Mouse (Mus musculus): ENCODE results near the gene Neu3.

DNA sequence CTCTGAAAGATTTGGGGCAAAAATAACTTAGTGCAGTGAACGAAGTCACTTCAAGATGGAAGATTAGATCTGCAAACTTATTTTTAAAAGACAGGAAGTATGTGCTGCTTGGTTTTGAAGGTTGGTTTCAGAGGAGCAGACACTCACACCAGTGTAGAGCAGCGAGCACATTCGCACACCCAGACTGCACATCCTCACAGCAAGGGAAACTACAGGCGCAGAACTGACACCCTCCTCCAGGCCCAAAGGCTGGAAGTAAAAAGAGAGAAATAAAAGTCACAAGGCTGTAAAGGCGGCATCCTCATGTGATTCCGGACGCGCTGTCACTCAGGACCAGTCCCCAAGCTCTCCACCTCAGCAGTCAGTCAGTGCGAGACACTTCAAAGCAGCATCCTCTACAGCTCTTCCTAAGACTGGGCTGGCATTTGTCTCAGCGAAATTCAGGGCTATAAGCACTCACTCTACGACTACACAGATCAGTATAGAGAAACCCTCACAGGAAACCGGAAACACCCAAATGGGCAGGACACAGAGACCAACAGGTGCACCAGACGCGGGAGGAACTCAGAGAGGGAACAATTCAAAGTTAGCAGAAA, 28.1 kb upstream of the Neu3 start:
- TF ChIP-seq POLR2AphosphoS2 (IDR thresholded peaks at IDR 0.05; ENCODE audit: insufficient read length, low read depth) (no peak), E2F4 (IDR thresholded peaks at IDR 0.05; ENCODE audit: insufficient read depth) (no peak), MYOG (IDR thresholded peaks at IDR 0.05; ENCODE audit: control insufficient read depth in 1 of 3, insufficient read depth in 1 of 3, insufficient read length in 2 of 3, low read depth in 2 of 3) (no peak), MAX (IDR thresholded peaks at IDR 0.05; ENCODE audit: low read depth) (no peak), CEBPB (IDR thresholded peaks at IDR 0.05; ENCODE audit: insufficient read depth, poor library complexity, severe bottlenecking) (no peak), MYOD1 (IDR thresholded peaks at IDR 0.05; ENCODE audit: control insufficient read depth in 1 of 3, insufficient read length in 2 of 3, low read depth in 2 of 3) (no peak), POLR2A (IDR thresholded peaks at IDR 0.05; ENCODE audit: insufficient read length, low read depth) (no peak), USF1 (IDR thresholded peaks at IDR 0.05; ENCODE audit: low read depth) (no peak), TCF3 (IDR thresholded peaks at IDR 0.05; ENCODE audit: insufficient read length, low read depth) (no peak)
